Mouse (Mus musculus): ENCODE measurements around the gene Zfp758.
"Not testable (repeated sequence)": the region's sequence is repeated elsewhere in the genome, so short reads cannot be mapped to it uniquely, and the experiment has no call there.

Gene Zfp758

DNA sequence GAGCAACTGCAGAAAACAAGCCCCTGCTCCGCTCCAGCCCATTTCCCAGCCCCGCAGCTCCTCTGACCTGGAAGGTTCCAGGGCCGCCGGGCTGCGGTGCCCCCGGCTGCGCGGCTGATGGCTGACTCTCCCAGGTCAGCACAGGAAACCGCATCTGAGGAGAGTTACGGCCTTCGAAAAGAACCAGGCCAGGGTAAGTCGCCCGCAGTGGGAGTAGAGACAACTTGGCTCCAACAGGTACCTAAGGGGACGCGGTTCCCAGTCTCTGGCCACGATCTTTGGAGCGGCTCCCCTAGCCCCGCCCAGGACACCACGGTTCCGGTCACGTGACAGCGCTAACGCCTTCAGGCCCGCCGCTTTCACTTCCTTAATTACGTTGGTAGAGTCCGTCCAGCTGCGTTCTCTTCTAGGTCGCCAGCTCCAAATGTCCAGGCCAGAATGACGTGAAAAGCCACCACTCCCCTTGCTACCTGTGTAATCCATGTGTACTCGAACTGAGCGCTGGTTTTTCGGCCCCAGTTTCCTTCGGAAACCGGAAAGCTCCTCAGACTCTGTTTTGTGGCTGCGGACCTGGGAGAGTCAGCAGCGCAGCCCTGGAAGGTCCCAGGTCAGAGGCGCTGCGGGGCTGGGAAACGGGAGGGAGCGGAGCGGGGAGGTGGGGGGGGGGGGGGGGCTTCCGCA, at the start of gene Zfp758, which contains the start of gene Zfp944:
TSS of gene Zfp758 (plus strand) at position 353 of the 681 bp plus-strand sequence.
TSS of gene Zfp944 (minus strand) at position 300 of the 681 bp plus-strand sequence.
- DNase-seq (ENCODE audit: low read depth, low spot score) = peak; percentile 39

DNA sequence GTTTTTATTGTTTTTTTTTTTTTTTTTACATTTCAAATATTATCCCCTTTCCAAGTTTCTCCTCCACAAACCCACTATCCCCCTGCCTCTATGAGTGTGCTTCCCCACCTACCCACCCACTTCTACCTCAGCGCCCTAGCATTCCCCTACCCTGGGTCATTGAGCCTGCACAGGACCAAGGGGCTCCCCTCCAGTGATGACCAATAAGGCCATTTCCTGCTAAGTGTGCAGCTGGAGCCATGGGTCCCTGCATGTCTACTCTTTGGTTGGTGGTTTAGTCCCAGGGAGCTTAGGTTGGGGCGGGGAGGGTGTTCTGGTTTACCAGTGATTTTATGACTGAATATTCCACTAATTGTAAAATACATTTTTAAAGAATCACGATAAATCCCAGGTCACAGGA, 47.0 kb upstream of the Zfp758 start:
- not testable (repeated sequence) for DNase-seq (ENCODE audit: low read depth, low spot score)

DNA sequence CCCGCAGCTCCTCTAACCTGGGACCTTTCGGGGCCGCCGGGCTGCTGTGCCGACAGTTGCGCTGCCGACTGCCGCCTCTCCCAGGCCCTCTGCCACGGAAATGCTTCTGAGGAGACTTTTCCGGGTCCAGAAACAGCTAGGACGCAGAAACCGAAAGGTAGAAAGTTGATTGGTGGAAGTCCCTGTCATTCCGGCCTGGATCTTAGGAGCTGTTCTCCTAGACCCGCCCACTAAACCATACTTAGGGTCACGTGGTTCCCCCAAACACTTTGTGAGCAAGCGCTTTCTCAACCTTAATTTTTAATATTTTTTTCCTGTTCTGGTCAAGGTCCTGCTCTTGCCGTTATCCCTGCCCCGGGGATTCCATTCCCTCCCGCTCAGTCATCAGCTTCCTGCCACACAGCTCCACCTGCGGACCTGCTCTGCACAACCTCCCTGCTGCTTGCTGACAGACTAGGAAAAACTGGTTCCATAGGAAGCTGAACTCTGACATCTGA, 46.5 kb upstream of the Zfp758 start, which contains the start of gene CT030661.1:
TSS of gene CT030661.1 (minus strand) at position 108 of the 497 bp plus-strand sequence.
- peak; percentile 86 for DNase-seq (ENCODE audit: low read depth, low spot score)

DNA sequence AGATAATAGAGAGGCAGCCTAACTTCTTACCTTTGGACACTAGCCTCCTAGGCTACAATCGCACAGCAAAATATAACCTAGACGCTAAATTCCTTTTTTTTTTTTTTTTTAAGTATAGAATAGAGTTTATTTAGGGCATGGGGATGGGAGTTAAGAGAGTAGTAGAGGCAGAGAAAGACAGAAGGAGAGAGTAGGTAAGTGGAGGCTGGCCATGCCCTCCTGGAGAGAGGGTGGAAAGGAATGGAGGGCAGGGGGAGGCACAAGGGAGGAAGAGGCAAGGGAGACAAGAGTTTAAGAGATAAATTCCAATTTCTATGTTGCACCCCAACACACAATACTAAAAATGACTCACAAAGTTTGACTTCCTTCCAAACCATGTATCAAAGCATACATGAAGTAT, 46.0 kb upstream of the Zfp758 start:
- not testable (repeated sequence) for DNase-seq (ENCODE audit: low read depth, low spot score)

DNA sequence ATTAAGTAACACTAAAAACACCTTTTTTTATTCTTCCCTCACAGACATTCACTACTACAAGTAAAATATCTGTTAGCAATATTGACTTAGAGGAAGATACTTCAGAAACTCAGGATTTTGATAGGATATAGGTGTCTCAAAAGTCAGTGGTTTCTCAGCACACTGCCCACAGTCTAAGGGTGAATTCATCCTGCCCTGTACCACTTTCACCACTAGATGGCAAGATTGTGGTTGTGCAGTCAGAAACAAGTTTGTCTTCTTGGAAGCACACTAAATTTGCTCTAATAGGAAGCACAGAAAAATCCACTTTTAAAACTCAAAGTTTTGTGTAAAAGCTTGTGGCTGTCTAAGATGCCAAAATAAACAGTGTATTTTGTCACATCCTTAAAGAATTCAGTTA, 8.5 kb upstream of the Zfp758 start:
- DNase-seq (ENCODE audit: low read depth, low spot score) = peak; percentile 25

DNA sequence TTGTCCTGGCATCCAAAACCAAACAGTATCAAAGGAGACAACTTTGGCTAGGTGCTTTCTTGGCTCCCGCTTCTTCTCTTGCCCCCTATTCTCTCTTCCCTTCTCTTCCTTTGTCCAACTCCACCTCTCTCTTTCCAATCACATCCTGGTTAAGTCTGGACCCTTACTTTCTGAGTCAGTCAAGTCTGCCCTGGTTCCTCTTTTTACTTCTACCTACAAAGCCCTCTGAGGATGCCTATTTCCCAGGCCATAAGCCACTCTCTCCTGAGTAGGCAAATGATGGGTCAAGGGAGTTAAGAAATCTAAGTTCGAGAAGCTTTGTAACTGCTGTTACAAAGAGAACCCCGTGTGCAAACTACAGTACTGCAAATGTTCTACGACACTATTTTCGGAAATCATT, 681 bp upstream of the Zfp758 start:
- no peak for DNase-seq (ENCODE audit: low read depth, low spot score)

DNA sequence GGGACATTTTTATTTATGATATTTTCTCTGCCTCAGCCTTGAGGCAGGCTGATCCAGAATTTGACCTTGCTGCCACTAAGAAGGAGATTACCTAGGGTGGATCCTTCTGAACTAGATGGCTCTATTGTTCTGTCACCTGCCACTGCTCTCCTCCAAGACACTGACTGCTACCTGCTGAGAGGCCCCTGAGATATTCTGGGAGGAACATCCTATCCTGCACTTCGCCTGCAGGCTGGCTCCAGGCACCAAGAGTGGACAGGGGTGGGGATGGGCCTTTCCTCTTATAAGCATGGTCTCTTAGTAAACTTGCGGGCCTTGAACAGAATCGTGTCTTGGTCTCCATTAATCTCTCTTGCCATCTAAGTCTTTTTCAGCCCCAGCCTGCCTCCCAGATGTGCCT, 2.6 kb downstream of the Zfp758 start:
- DNase-seq (ENCODE audit: low read depth, low spot score) = no peak

DNA sequence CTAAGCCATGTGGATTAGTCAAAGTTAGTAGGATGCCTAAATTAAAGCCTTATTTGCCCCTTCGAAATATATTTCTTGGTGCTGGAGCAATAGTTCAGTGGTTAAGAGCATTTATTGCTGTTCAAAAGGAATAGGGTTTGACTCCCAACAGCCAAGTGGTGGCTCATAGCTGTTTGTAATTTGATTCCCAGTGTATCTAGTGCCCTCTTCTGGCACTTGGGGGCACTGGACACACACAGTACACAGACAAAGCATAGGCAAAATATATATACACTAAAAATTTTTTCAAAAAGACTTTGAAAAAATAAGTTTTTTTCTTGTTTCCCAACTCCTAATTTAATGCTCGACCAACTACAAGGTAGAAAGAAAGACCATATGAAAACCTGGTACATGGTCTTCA, 49.5 kb downstream of the Zfp758 start:
- DNase-seq (ENCODE audit: low read depth, low spot score) = peak; percentile 21

DNA sequence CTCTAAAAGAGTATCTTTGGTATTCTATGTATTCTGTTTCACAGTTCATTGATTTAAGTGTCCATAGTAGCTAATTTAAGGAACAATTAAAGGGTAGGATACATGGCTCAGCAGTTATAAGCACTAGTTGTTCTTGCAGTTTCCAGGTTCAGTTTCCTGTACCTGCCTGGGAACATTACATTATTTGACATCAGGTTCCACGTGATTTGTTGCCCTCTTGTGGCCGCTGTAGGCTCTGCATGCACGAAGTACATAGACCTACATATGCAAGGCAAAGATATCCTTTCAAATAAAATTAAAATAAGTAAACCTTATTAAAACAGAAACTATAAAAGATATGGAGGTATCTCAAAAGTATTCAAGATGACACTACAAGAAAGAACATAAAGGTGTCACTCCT, 56.3 kb downstream of the Zfp758 start:
- DNase-seq (ENCODE audit: low read depth, low spot score) = peak; percentile 38

DNA sequence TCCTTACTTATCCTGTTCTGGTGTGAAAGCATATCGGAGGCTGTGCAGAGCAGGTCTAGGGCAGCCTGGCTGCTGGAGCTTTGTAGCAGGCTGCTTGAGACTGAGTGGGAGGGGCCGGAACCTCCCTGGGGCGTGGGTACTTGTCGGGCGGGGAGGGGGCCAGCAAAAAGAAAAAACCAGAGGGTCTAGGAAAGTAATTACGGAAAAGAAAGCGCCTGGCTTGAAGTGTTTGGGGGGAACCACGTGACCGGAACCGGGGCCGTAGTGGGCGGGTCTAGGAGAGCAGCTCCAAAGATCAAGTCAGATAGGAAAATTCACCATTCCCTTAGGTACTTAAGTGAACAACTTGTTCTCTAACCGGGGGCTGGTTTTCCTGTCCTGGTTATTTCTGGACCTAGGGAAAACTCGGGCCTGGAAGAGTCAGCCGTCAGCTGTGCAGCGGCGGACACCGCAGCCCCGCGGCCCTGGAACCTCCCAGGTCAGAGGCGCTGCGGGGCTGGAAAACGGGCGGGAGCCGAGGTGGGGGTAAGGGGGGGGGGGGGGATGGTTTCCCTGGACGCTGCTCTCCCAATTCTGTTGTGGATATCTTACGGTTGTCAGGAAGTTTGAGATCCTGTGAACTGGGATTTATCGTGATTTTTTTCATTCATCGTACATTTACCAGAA, 62.8 kb downstream of the Zfp758 start, which contains the start of gene Zfp946:
TSS of gene Zfp946 (plus strand) at position 271 of the 666 bp plus-strand sequence.
- peak; percentile 66 for DNase-seq (ENCODE audit: low read depth, low spot score)

DNA sequence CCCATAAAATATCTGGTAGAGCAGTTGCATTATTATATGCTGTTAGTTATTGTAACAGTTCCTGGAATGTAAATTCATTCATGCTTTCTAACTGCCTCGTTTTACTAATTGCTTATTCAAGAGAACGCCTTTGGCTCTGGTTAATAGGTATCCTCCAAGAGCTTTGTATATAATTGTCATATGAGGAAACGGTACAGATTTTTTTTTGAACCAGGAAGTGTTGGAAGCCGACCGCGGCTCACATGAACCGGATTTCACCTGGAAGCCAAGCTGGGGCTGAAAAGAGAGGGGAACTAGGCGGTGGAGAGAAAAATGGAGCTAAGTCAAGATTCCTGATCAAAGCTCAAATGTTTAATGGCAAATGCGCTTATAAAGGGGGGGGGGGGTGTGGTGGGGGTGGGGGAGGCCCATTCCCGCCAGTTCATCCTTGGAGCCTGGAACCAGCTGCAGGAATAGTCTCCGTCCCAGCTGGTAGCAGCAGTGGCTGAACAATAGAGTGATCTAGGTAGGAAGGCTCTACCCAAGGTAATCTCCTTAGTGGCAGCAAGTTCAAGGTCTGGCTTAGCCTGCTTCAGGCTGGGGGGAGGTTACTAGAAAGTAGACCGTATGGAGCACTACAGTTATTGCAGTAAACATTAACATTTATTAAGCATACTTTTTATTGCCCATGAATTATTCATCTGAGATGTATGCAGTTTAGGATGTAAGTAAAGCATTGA, 63.5 kb downstream of the Zfp758 start:
- DNase-seq (ENCODE audit: low read depth, low spot score) = peak; percentile 17
